Mouse (Mus musculus): ENCODE measurements at regions not wholly inside any gene's neighbourhood (a gene's known extent, or its start where the extent isn't known, plus 50 kb on each side); places are given as distances from the start of the nearest gene placed in this dataset.

- DNase-seq (ENCODE audit: low spot score): no peak
Observed at GRCm38 (mm10) chr6:148600934-148601333, 156.7 kb upstream of the Tmtc1 start.

DNA sequence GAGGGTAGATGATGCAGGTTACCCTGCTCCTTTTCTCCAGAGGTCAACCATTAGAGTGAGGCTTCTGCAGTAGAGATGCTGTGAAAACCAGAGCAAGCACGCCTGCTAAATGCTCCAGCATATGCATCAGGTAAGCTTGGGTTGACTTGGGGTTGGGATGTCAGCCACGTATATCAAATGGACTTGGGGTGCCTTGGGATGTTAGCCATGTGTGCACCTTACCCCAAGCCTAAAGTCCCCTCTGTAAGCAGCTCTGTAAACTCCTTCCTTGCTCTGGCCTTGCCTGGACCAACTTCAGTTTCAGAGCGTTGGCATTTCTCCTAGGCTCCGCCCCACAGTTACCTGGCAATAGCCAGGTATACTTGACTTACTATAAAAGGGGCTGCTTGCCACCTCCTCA is 155.3 kb upstream of the Tmtc1 start:
- no peak for DNase-seq (ENCODE audit: low spot score)

DNA sequence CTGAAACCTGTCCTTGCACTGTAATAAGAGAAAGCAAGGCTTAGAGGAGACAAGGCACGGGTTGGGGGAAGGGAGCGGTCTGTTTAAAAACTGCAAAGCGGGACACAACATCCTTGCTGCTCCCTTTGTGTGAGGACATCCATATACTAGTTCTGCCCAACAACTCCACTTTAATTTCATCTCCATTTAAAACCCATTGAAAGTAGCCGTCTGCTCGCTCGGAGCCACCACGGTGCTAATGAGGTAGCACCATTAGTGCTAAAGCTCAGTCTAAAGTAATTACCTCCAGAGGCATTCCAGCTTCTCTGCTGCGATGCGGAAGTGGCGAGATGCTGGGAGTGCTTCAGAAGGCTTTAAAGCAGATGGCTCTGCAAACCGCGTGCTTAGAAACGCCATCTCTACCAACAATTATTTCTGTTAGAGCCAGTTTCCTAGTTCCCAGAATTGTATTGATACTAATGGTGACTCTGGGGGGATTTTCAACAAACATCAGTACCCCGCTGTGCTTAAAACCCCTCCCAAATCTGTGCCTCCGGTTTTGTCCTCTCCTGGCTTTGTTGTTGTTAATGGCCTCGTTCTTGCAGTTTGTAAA is 154.7 kb upstream of the Tmtc1 start:
- no peak for DNase-seq (ENCODE audit: low spot score)

GRCm38 (mm10) chr6:148595009-148595770 is 151.0 kb upstream of the Tmtc1 start:
- no peak for DNase-seq (ENCODE audit: low spot score)

GRCm38 (mm10) chr6:148588971-148589370 is 144.8 kb upstream of the Tmtc1 start:
- no peak for DNase-seq (ENCODE audit: low spot score)

- no peak for DNase-seq (ENCODE audit: low spot score)
Observed at GRCm38 (mm10) chr6:148586439-148587321, 142.5 kb upstream of the Tmtc1 start.

GRCm38 (mm10) chr6:148584126-148584525 is 139.9 kb upstream of the Tmtc1 start:
- DNase-seq (ENCODE audit: low spot score): no peak

- DNase-seq (ENCODE audit: low spot score): no peak
Observed at GRCm38 (mm10) chr6:148578281-148578680, 134.1 kb upstream of the Tmtc1 start.

DNA sequence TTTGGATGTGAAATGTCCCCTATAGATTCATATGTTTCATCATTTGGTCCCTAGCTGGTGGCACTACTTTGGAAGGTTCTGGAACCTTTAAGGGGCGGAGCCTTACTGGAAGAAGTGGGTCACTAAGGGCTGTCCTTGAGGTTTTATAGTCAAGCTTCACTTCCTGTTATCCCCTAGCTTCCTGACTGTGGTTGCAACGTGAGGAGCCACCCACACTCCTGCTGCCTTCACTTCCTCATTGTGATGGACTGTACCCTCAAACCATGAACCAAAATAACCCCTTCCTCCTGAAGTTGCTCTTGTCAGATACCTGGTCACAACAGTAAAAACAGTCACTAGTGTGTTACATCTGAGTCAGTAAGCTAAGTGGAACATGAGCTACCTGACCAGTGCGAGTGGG is 133.5 kb upstream of the Tmtc1 start:
- no peak for DNase-seq (ENCODE audit: low spot score)

GRCm38 (mm10) chr6:148574742-148575453 is 130.7 kb upstream of the Tmtc1 start:
- no peak for DNase-seq (ENCODE audit: low spot score)

DNA sequence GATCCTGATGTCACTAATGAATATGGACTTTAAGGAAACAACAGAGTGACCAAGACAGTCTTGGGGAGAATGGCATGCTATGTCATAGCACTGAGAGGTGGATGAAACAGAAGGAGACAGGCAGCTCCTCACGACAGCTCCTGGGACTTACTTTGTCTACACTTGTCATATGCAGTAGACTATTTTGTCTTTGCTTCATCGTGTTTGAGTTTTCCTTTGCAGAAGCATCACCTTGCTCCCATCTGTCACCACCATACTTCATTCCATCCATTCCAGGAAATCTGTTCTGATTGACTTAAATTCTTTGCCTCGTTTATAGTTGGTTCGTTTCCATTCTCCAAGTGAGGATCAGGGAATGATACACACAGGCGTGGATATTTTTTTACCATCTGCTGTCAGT is 128.0 kb upstream of the Tmtc1 start:
- no peak for DNase-seq (ENCODE audit: low spot score)

DNA sequence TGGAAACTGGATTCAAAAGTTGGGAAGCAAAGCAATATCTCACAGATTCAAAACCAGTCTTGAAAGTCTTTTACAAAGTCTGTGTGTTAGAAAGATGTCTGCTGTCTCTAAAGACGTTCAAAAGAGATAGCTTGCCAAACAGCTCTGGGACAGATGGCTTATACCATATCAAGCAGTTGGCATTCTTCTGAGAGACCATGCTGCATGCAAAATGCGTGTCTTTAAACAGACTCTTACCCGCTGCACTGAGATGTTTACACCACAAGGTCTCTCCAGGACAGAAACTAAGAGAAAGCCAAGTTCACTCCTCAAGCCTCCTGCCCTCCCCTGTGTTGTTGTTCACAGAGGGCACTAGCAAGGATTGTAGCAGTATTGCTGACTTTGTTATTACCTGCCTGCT is 127.5 kb upstream of the Tmtc1 start:
- DNase-seq (ENCODE audit: low spot score): no peak

DNA sequence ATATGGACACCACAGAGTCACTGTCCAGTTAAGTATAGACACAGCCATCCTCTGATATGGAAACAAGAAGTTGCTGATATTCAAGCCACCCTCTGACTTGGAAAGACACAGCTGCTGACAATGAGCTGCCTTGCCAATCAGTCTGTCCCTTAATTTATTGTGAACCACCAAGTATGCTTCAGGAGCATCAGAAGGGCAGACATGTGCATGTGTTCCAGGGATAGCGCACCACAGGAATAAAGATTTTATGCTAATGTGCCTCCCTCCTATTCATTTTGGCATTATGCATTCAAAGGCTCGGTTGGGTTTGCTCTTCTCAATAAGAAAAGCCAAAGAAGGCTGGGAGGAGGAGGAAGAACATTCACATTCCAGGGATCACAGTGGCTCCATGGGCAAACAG is 120.0 kb upstream of the Tmtc1 start:
- DNase-seq (ENCODE audit: low spot score): no peak

GRCm38 (mm10) chr6:148562206-148562708 is 118.1 kb upstream of the Tmtc1 start:
- DNase-seq (ENCODE audit: low spot score): no peak

- no peak for DNase-seq (ENCODE audit: low spot score)
Observed at GRCm38 (mm10) chr6:148556484-148556871, 112.3 kb upstream of the Tmtc1 start.

- DNase-seq (ENCODE audit: low spot score): peak; percentile 23
Observed at GRCm38 (mm10) chr6:148555651-148556483, 111.7 kb upstream of the Tmtc1 start.

- no peak for DNase-seq (ENCODE audit: low spot score)
Observed at GRCm38 (mm10) chr6:148554463-148554862, 110.3 kb upstream of the Tmtc1 start.

DNA sequence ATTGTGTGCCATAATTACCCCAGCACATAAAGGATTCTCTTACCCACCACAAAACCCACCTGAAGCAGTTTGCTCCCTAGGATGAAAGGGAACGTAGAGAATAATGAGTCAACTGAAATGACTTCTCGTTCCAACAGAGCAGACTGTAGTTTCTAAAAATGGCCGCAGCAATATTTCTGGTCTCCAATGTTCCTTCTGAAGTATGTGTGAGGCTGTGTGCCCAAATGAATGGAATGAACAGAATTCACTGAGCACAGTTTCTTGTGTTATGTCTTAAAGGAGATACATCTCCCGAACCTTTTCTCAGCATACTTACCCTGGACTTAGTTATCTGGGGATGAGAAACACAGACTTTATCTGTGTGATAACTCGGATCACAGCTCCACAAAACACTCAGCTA is 109.4 kb upstream of the Tmtc1 start:
- no peak for DNase-seq (ENCODE audit: low spot score)

DNA sequence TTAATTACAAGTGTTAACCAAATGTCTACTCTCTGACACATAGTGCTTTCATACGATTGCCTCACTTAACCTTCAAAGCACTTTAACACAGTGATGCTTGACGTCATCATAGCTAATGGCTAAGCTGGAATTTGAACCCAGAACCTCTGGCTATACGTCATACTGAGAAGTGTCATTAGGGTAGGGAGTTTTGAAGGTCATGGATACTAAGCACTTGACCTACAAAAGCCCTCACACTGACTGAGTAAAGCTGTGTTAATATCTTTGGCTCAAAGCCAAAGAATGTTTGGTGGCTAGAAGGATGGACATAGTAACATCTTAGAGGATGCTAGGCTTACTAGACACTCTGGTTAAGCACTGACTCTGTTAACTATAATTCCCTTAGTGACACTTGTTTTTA is 106.9 kb upstream of the Tmtc1 start:
- no peak for DNase-seq (ENCODE audit: low spot score)

- no peak for DNase-seq (ENCODE audit: low spot score)
Observed at GRCm38 (mm10) chr6:148548138-148548778, 104.1 kb upstream of the Tmtc1 start.

GRCm38 (mm10) chr6:148543047-148543446 is 98.9 kb upstream of the Tmtc1 start:
- no peak for DNase-seq (ENCODE audit: low spot score)
